Mouse (Mus musculus) cortical plate, adult 2 months (tissue): ENCODE results near the gene Tmem237.

Source experiments
- CTCF ChIP-seq: fragments of 200-500 bp; IDR thresholded peaks from 2 replicates; pipeline ENCODE4 v1.5.1; 2011; ENCODE audit warnings: mild to moderate bottlenecking, control low read depth, low read length; ENCODE audit not compliant: insufficient read depth; ENCODE audit errors: extremely low read depth
- POLR2A ChIP-seq: fragments of 200-500 bp; IDR thresholded peaks from 2 replicates; pipeline ENCODE4 v1.6.1; 2011; ENCODE audit warnings: mild to moderate bottlenecking, low read length, control low read depth; ENCODE audit not compliant: insufficient read depth; ENCODE audit errors: extremely low read depth

DNA sequence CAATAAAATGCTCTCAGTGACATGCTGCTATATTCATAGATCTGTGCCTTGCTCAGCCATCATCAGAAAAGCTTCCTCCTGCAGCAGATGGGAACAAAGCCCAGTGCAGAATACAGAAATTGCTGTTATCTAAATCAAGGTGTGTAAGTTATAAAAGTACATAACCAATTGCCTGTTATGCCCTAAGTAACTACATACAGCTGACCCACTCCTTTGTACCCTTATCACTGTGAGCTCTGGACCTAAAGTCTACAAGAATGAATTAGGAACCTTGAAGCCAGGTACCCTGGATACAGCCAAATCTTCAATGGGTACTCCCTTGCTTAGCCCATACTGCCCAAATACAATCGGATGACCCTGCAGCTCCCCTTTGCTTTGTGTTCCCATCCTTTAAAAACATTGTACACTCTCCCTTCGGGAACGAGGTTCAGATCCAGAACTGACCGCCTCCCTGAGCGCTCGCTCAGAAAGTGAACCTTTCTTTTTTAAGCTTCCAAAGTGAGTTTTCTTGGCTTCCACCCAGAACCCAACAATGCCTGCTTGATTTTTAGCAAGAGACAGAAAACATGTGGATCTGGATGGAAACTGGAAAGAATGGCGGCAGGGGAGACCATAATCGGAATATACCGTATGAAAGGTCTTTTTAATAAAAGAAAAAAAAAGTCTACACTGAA, 46.2 kb upstream of the Tmem237 start:
- TF ChIP-seq POLR2A (no peak), CTCF (no peak)
